In genomic region chr4:56082411-56082810, GRCm38 (mm10) we compare ENCODE assay signal across 18 mouse cellular contexts.
DNase-seq lines count a peak whose midpoint lies in the region; ATAC-seq and TF ChIP-seq lines count a peak whose summit lies in the region.
"Had no signal": no experiment of that assay in that cellular context is flagged by ENCODE, and none has a peak within 500 bp of the region (broad histone marks: within the 10 kb centered on the region; RNA-seq: fewer than 3 reads in every experiment).

No protein-coding gene starts in this region.

- no peaks in the 10 kb centered on the region for H3K27me3 ChIP-seq in lung, postnatal 0 days (replicated peaks; ENCODE audit: insufficient read depth, low read length)
- H3K27me3 ChIP-seq: embryonic facial prominence, embryonic 12.5 days; forebrain, embryonic 13.5 days; forebrain, embryonic 15.5 days had no signal

- no peak overlapping the region for H3K4me3 ChIP-seq in lung, postnatal 0 days (ENCODE audit: low read depth, low read length)
- no peak overlapping the region for H3K4me3 ChIP-seq in lung, adult 2 months (replicated peaks; ENCODE audit: extremely low read depth, low read depth, low read length)
- H3K4me3 ChIP-seq: embryonic facial prominence, embryonic 10.5 days; embryonic facial prominence, embryonic 12.5 days; forebrain, embryonic 13.5 days; forebrain, embryonic 15.5 days had no signal

- no peak for TF ChIP-seq POLR2A in lung, adult 2 months (IDR thresholded peaks at IDR 0.05; ENCODE audit: borderline replicate concordance, extremely low read depth, low read depth, low read length)

- H3K36me3 ChIP-seq in lung, postnatal 0 days (ENCODE audit: insufficient read depth, low read length): no peaks in the 10 kb centered on the region
- H3K36me3 ChIP-seq: embryonic facial prominence, embryonic 10.5 days; embryonic facial prominence, embryonic 12.5 days; forebrain, embryonic 15.5 days had no signal

- H3K9me3 ChIP-seq in lung, postnatal 0 days (ENCODE audit: low read length): no peaks in the 10 kb centered on the region
- H3K9me3 ChIP-seq: embryonic facial prominence, embryonic 10.5 days; embryonic facial prominence, embryonic 12.5 days; forebrain, embryonic 13.5 days; forebrain, embryonic 15.5 days had no signal

- DNase-seq in lung, postnatal 0 days (ENCODE audit: low spot score): peak; percentile 45
- no peak for DNase-seq in lung, adult 2 months
- DNase-seq in lung, postnatal 25 days (ENCODE audit: low spot score): peak; percentile 77
- peak; percentile 64 for DNase-seq in lung, postnatal 36 days
- no peak for DNase-seq in cerebellum, postnatal 10 days
- DNase-seq: adrenal gland, adult 2 months; adrenal gland, postnatal 10 days; adrenal gland, postnatal 25 days; cerebellum, adult 11 months; cerebellum, adult 18-20 months; cerebellum, adult 8-10 months; cerebellum, adult 9-11 months; cerebellum, postnatal 25 days; forebrain, postnatal 0 days had no signal

- no peak for TF ChIP-seq CTCF in lung, postnatal 0 days (IDR thresholded peaks at IDR 0.05)
- no peak for TF ChIP-seq CTCF in lung, adult 2 months (IDR thresholded peaks at IDR 0.05; ENCODE audit: insufficient read depth, low read length)

- WGBS in lung, postnatal 0 days: 64% methylated on average over 5 of the region's 5 CpGs
- 54% methylated on average over 5 of the region's 5 CpGs for WGBS in lung, adult 2 months

- no peak overlapping the region for H3K9ac ChIP-seq in lung, postnatal 0 days (replicated peaks; ENCODE audit: low read depth)
- H3K9ac ChIP-seq: embryonic facial prominence, embryonic 12.5 days; forebrain, embryonic 13.5 days; forebrain, embryonic 15.5 days; forebrain, postnatal 0 days had no signal

- peak; percentile 97 for TF ChIP-seq EP300 in lung, postnatal 0 days (IDR thresholded peaks at IDR 0.05)

- ATAC-seq in lung, postnatal 0 days: peak; percentile 77
- ATAC-seq: forebrain, embryonic 13.5 days; forebrain, embryonic 15.5 days; forebrain, postnatal 0 days had no signal

- no peak overlapping the region for H3K27ac ChIP-seq in lung, postnatal 0 days (ENCODE audit: low read length)
- H3K27ac ChIP-seq: embryonic facial prominence, embryonic 10.5 days; embryonic facial prominence, embryonic 12.5 days; forebrain, embryonic 13.5 days; forebrain, embryonic 15.5 days had no signal

- H3K4me1 ChIP-seq in lung, postnatal 0 days (ENCODE audit: insufficient read depth, low read depth, low read length): no peaks in the 10 kb centered on the region
- H3K4me1 ChIP-seq in lung, adult 2 months (ENCODE audit: control insufficient read depth, insufficient read depth, low read length): peaks cover 3% of the 10 kb centered on the region; the same call in 1 of the 2 replicates
- H3K4me1 ChIP-seq: embryonic facial prominence, embryonic 10.5 days; embryonic facial prominence, embryonic 12.5 days; forebrain, embryonic 13.5 days had no signal

- no peak overlapping the region for H3K4me2 ChIP-seq in lung, postnatal 0 days (replicated peaks; ENCODE audit: low read depth, low read length)
- H3K4me2 ChIP-seq: embryonic facial prominence, embryonic 12.5 days; forebrain, embryonic 13.5 days; forebrain, embryonic 15.5 days had no signal

Comparison
In these comparisons a context has a peak if more than half of its experiments do, and no peak if none do; other contexts are left out.
1. DNase-seq: peak in lung, postnatal 0 days (single experiment), lung, postnatal 25 days (single experiment) and lung, postnatal 36 days (single experiment); none in lung, adult 2 months (single experiment) and cerebellum, postnatal 10 days (0 of 2).